Comparison of ENCODE assay signal across 9 mouse cellular contexts in the genomic region with DNA sequence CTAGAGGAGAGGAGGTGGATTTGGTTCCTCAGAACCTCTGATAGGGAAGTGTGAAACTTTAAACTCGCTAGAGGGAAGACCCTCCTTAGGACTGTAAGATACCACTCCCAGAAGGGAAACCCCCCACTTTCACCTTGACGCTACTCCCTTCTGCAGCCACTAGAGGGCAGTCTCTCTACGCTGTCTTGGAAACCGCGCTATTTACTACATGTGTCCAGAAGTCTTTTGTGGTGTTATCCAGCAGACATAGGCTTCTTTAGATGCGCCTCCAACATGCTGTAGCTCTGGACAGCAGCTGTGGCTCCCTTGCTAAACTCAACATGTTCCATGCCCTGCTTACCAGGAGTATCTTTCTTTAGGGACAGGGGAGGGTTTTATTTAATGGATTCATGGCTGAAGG. TPM values are rescaled to one million over a fixed set of nuclear protein-coding genes. Genes with fewer than 3 reads are reported as not detected.
DNase-seq lines count a peak whose midpoint lies in the region; ATAC-seq lines count a peak whose summit lies in the region.
"Had no signal": no experiment of that assay in that cellular context is flagged by ENCODE, and none has a peak within 500 bp of the region (broad histone marks: within the 10 kb centered on the region; RNA-seq: fewer than 3 reads in every experiment).

No protein-coding gene starts in this region.

- no peak overlapping the region for H3K9ac ChIP-seq in forebrain, embryonic 13.5 days
- H3K9ac ChIP-seq in intestine, embryonic 16.5 days (ENCODE audit: low read depth, low read length): no peak overlapping the region
- H3K9ac ChIP-seq in liver, embryonic 11.5 days (ENCODE audit: low read depth, low read length): no peak overlapping the region
- H3K9ac ChIP-seq in neural tube, embryonic 13.5 days: no peak overlapping the region
- H3K9ac ChIP-seq: heart, embryonic 15.5 days had no signal

- no peaks in the 10 kb centered on the region for H3K9me3 ChIP-seq in forebrain, embryonic 13.5 days (replicated peaks)
- H3K9me3 ChIP-seq in intestine, embryonic 16.5 days (ENCODE audit: control insufficient read depth, low read length): no peaks in the 10 kb centered on the region
- no peaks in the 10 kb centered on the region for H3K9me3 ChIP-seq in liver, embryonic 11.5 days (ENCODE audit: control insufficient read depth, low read length)
- H3K9me3 ChIP-seq in neural tube, embryonic 13.5 days: no peaks in the 10 kb centered on the region
- H3K9me3 ChIP-seq: heart, embryonic 15.5 days had no signal

- H3K4me1 ChIP-seq in forebrain, embryonic 13.5 days: peaks cover 3% of the 10 kb centered on the region; the same call in 1 of the 2 replicates
- H3K4me1 ChIP-seq in intestine, embryonic 16.5 days (ENCODE audit: control insufficient read depth, insufficient read depth, low read length): no peaks in the 10 kb centered on the region
- H3K4me1 ChIP-seq in liver, embryonic 11.5 days (replicated peaks; ENCODE audit: control insufficient read depth, insufficient read depth, low read length): no peaks in the 10 kb centered on the region
- H3K4me1 ChIP-seq in neural tube, embryonic 13.5 days (replicated peaks): peaks cover 11% of the 10 kb centered on the region; the same call in 1 of the 2 replicates
- H3K4me1 ChIP-seq: heart, embryonic 15.5 days had no signal

- 1% methylated on average over 6 of the region's 6 CpGs for WGBS in forebrain, embryonic 13.5 days
- under 1% methylated on average over 6 of the region's 6 CpGs for WGBS in intestine, embryonic 16.5 days
- WGBS in liver, embryonic 11.5 days: 2% methylated on average over 6 of the region's 6 CpGs
- 5% methylated on average over 6 of the region's 6 CpGs for WGBS in neural tube, embryonic 13.5 days

- DNase-seq in urinary bladder, postnatal 25 days (ENCODE audit: low spot score): peak; percentile 46
- DNase-seq in urinary bladder, adult 2 months (ENCODE audit: low spot score): no peak
- peak; percentile 16 for DNase-seq in c-Kit-positive CD71-positive TER-119-negative erythroid progenitor cells, embryonic 14.5 days (ENCODE audit: low read depth)
- DNase-seq in liver, embryonic 11.5 days (ENCODE audit: low spot score): peak; percentile 54

- no peak overlapping the region for H3K4me2 ChIP-seq in forebrain, embryonic 13.5 days
- H3K4me2 ChIP-seq in intestine, embryonic 16.5 days (ENCODE audit: low read depth, low read length): no peak overlapping the region
- no peak overlapping the region for H3K4me2 ChIP-seq in liver, embryonic 11.5 days
- H3K4me2 ChIP-seq in neural tube, embryonic 13.5 days: no peak overlapping the region
- H3K4me2 ChIP-seq: heart, embryonic 15.5 days had no signal

- H3K4me3 ChIP-seq in forebrain, embryonic 13.5 days: no peak overlapping the region
- no peak overlapping the region for H3K4me3 ChIP-seq in intestine, embryonic 16.5 days (ENCODE audit: low read length)
- H3K4me3 ChIP-seq in liver, embryonic 11.5 days (ENCODE audit: low read depth, low read length): no peak overlapping the region
- H3K4me3 ChIP-seq in neural tube, embryonic 13.5 days: no peak overlapping the region
- H3K4me3 ChIP-seq: heart, embryonic 15.5 days had no signal

- H3K36me3 ChIP-seq in forebrain, embryonic 13.5 days (ENCODE audit: poor library complexity, severe bottlenecking): no peaks in the 10 kb centered on the region
- H3K36me3 ChIP-seq in intestine, embryonic 16.5 days (ENCODE audit: control insufficient read depth, insufficient read depth, low read length): no peaks in the 10 kb centered on the region
- no peaks in the 10 kb centered on the region for H3K36me3 ChIP-seq in liver, embryonic 11.5 days (ENCODE audit: control insufficient read depth, insufficient read depth, low read length)
- H3K36me3 ChIP-seq in neural tube, embryonic 13.5 days: no peaks in the 10 kb centered on the region
- H3K36me3 ChIP-seq: heart, embryonic 15.5 days had no signal

- peak; percentile 51 for ATAC-seq in forebrain, embryonic 13.5 days
- ATAC-seq in intestine, embryonic 16.5 days: peak; percentile 42; the same call in 1 of the 2 replicates
- ATAC-seq in liver, embryonic 11.5 days (replicated peaks; ENCODE audit: low FRiP score): no peak
- ATAC-seq in neural tube, embryonic 13.5 days (ENCODE audit: low read depth): peak; percentile 66
- no peak for ATAC-seq in erythroid progenitor cell, adult 5-6 weeks (replicated peaks; ENCODE audit: low FRiP score, poor library complexity, severe bottlenecking)

- H3K27ac ChIP-seq in forebrain, embryonic 13.5 days: no peak overlapping the region
- no peak overlapping the region for H3K27ac ChIP-seq in intestine, embryonic 16.5 days (ENCODE audit: low read length)
- no peak overlapping the region for H3K27ac ChIP-seq in liver, embryonic 11.5 days (ENCODE audit: low read depth, low read length)
- H3K27ac ChIP-seq in neural tube, embryonic 13.5 days (replicated peaks): no peak overlapping the region
- H3K27ac ChIP-seq: heart, embryonic 15.5 days had no signal

- no peaks in the 10 kb centered on the region for H3K27me3 ChIP-seq in forebrain, embryonic 13.5 days
- no peaks in the 10 kb centered on the region for H3K27me3 ChIP-seq in intestine, embryonic 16.5 days (replicated peaks; ENCODE audit: control insufficient read depth, insufficient read depth, low read length)
- no peaks in the 10 kb centered on the region for H3K27me3 ChIP-seq in liver, embryonic 11.5 days (replicated peaks; ENCODE audit: control insufficient read depth, insufficient read depth, low read length)
- no peaks in the 10 kb centered on the region for H3K27me3 ChIP-seq in neural tube, embryonic 13.5 days
- H3K27me3 ChIP-seq: heart, embryonic 15.5 days had no signal

RNA-seq across cellular contexts. Expression of a gene that starts 54.8 kb away (rescaled TPM):
- 19.5 and 20.0 TPM in 2 replicates for polyA plus RNA-seq in urinary bladder, adult 2 months (2012; rRNA removed)
- polyA plus RNA-seq in forebrain, embryonic 13.5 days (2015; fragmentation: Nextera tagmentation; extraction: Ambion mirVana): 321 and 326 TPM in 2 replicates
- 66.9 and 76.8 TPM in 2 replicates for polyA plus RNA-seq in intestine, embryonic 16.5 days (2015; fragmentation: Nextera tagmentation; extraction: Ambion mirVana)
- 43.8 and 44.0 TPM in 2 replicates for polyA plus RNA-seq in liver, embryonic 11.5 days (2014; fragmentation: Nextera tagmentation; extraction: Ambion mirVana)
- 306 and 328 TPM in 2 replicates for polyA plus RNA-seq in neural tube, embryonic 13.5 days (2015; fragmentation: Nextera tagmentation; extraction: Ambion mirVana)
- total RNA-seq in erythroid progenitor cell, adult 5-6 weeks (2015; ENCODE audit: low replicate concordance): not detected in 2 replicates
- not detected in 2 replicates for total RNA-seq in erythroid progenitor cell, adult 5-6 weeks (2017; ENCODE audit: low replicate concordance)

Comparison
In these comparisons a context has a peak if more than half of its experiments do, and no peak if none do; other contexts are left out.
1. ATAC-seq: peak in forebrain, embryonic 13.5 days (single experiment), intestine, embryonic 16.5 days (single experiment) and neural tube, embryonic 13.5 days (single experiment); none in liver, embryonic 11.5 days (single experiment) and erythroid progenitor cell, adult 5-6 weeks (single experiment).